Mouse (Mus musculus): ENCODE data around the gene Hus1. TPM values are rescaled to one million over a fixed set of nuclear protein-coding genes. Genes with fewer than 3 reads are reported as not detected.

Hus1 gene
- polyA plus RNA-seq, 1 experiment, result 1.9 TPM

- TF ChIP-seq CTCF (IDR thresholded peaks at IDR 0.05; ENCODE audit: extremely low read depth, insufficient read length, insufficient replicate concordance, low read depth, low read length) (no peak), POLR2A (IDR thresholded peaks at IDR 0.05; ENCODE audit: low read depth, low read length) (no peak)
- no peaks in the 10 kb centered on the region for H3K36me3 ChIP-seq (ENCODE audit: control insufficient read depth, insufficient read depth, low read length)
- H3K4me3 ChIP-seq (ENCODE audit: low read depth, low read length), result no peak overlapping the region
- no peak overlapping the region for H3K27ac ChIP-seq (ENCODE audit: insufficient read depth, low read depth, low read length)
- H3K27me3 ChIP-seq (ENCODE audit: control insufficient read depth, insufficient read depth, low read length), result no peaks in the 10 kb centered on the region
- WGBS, result 79% methylated on average over 10 of the region's 10 CpGs
- H3K4me1 ChIP-seq (ENCODE audit: control insufficient read depth, insufficient read depth, insufficient read length, low read length), result no peaks in the 10 kb centered on the region
Measured at GRCm38 (mm10) chr11:8958572-8958971, 52.4 kb downstream of the Hus1 start.

- 33% methylated on average over 4 of the region's 4 CpGs for WGBS
- TF ChIP-seq CTCF (IDR thresholded peaks at IDR 0.05; ENCODE audit: extremely low read depth, insufficient read length, insufficient replicate concordance, low read depth, low read length) (no peak), POLR2A (IDR thresholded peaks at IDR 0.05; ENCODE audit: low read depth, low read length) (no peak)
- H3K36me3 ChIP-seq (ENCODE audit: control insufficient read depth, insufficient read depth, low read length), result no peaks in the 10 kb centered on the region
- no peaks in the 10 kb centered on the region for H3K27me3 ChIP-seq (ENCODE audit: control insufficient read depth, insufficient read depth, low read length)
- no peaks in the 10 kb centered on the region for H3K4me1 ChIP-seq (ENCODE audit: control insufficient read depth, insufficient read depth, insufficient read length, low read length)
- no peak overlapping the region for H3K27ac ChIP-seq (ENCODE audit: insufficient read depth, low read depth, low read length)
- no peak overlapping the region for H3K4me3 ChIP-seq (ENCODE audit: low read depth, low read length)
Measured at GRCm38 (mm10) chr11:8958108-8958507, 52.9 kb downstream of the Hus1 start.

GRCm38 (mm10) chr11:8957023-8957422 lies 54.0 kb downstream of the Hus1 start:
- H3K36me3 ChIP-seq (ENCODE audit: control insufficient read depth, insufficient read depth, low read length), result no peaks in the 10 kb centered on the region
- no peaks in the 10 kb centered on the region for H3K4me1 ChIP-seq (ENCODE audit: control insufficient read depth, insufficient read depth, insufficient read length, low read length)
- H3K4me3 ChIP-seq (ENCODE audit: low read depth, low read length), result no peak overlapping the region
- no peaks in the 10 kb centered on the region for H3K27me3 ChIP-seq (ENCODE audit: control insufficient read depth, insufficient read depth, low read length)
- no peak overlapping the region for H3K27ac ChIP-seq (ENCODE audit: insufficient read depth, low read depth, low read length)
- TF ChIP-seq CTCF (IDR thresholded peaks at IDR 0.05; ENCODE audit: extremely low read depth, insufficient read length, insufficient replicate concordance, low read depth, low read length), result peak; percentile 67; the same call in 1 of the 2 replicates
- TF ChIP-seq POLR2A (IDR thresholded peaks at IDR 0.05; ENCODE audit: low read depth, low read length), result no peak
- 72% methylated on average over 6 of the region's 6 CpGs for WGBS

- H3K27ac ChIP-seq (ENCODE audit: insufficient read depth, low read depth, low read length), result no peak overlapping the region
- no peaks in the 10 kb centered on the region for H3K4me1 ChIP-seq (ENCODE audit: control insufficient read depth, insufficient read depth, insufficient read length, low read length)
- H3K4me3 ChIP-seq (ENCODE audit: low read depth, low read length), result no peak overlapping the region
- no peak for TF ChIP-seq POLR2A (IDR thresholded peaks at IDR 0.05; ENCODE audit: low read depth, low read length)
- peak; percentile 61; the same call in 1 of the 2 replicates for TF ChIP-seq CTCF (IDR thresholded peaks at IDR 0.05; ENCODE audit: extremely low read depth, insufficient read length, insufficient replicate concordance, low read depth, low read length)
- H3K36me3 ChIP-seq (ENCODE audit: control insufficient read depth, insufficient read depth, low read length), result no peaks in the 10 kb centered on the region
- 13% methylated on average over 1 of the region's 1 CpGs for WGBS
- no peaks in the 10 kb centered on the region for H3K27me3 ChIP-seq (ENCODE audit: control insufficient read depth, insufficient read depth, low read length)
Measured at GRCm38 (mm10) chr11:8955678-8956077, 55.3 kb downstream of the Hus1 start.

GRCm38 (mm10) chr11:8949765-8950430 lies 61.1 kb downstream of the Hus1 start:
- 65% methylated on average over 6 of the region's 6 CpGs for WGBS

GRCm38 (mm10) chr11:8948871-8949270 lies 62.1 kb downstream of the Hus1 start:
- WGBS, result 77% methylated on average over 3 of the region's 3 CpGs
- H3K4me3 ChIP-seq (ENCODE audit: low read depth, low read length), result no peak overlapping the region
- no peaks in the 10 kb centered on the region for H3K27me3 ChIP-seq (ENCODE audit: control insufficient read depth, insufficient read depth, low read length)
- H3K4me1 ChIP-seq (ENCODE audit: control insufficient read depth, insufficient read depth, insufficient read length, low read length), result no peaks in the 10 kb centered on the region
- H3K27ac ChIP-seq (ENCODE audit: insufficient read depth, low read depth, low read length), result no peak overlapping the region
- H3K36me3 ChIP-seq (ENCODE audit: control insufficient read depth, insufficient read depth, low read length), result no peaks in the 10 kb centered on the region
- no peak for TF ChIP-seq POLR2A (IDR thresholded peaks at IDR 0.05; ENCODE audit: low read depth, low read length)
- no peak for TF ChIP-seq CTCF (IDR thresholded peaks at IDR 0.05; ENCODE audit: extremely low read depth, insufficient read length, insufficient replicate concordance, low read depth, low read length)

More at GRCm38 (mm10) chr11:8949765-8950430, 61.1 kb downstream of the Hus1 start:
- Histone ChIP-seq H3K36me3 (ENCODE audit: control insufficient read depth, insufficient read depth, low read length) (no peaks in the 10 kb centered on the region), H3K4me3 (ENCODE audit: low read depth, low read length) (no peak overlapping the region), H3K27me3 (ENCODE audit: control insufficient read depth, insufficient read depth, low read length) (no peaks in the 10 kb centered on the region), H3K27ac (ENCODE audit: insufficient read depth, low read depth, low read length) (no peak overlapping the region), H3K4me1 (ENCODE audit: control insufficient read depth, insufficient read depth, insufficient read length, low read length) (no peaks in the 10 kb centered on the region)
- no peak for TF ChIP-seq CTCF (IDR thresholded peaks at IDR 0.05; ENCODE audit: extremely low read depth, insufficient read length, insufficient replicate concordance, low read depth, low read length)
- no peak for TF ChIP-seq POLR2A (IDR thresholded peaks at IDR 0.05; ENCODE audit: low read depth, low read length)

GRCm38 (mm10) chr11:8944114-8944513 lies 66.9 kb downstream of the Hus1 start:
- Histone ChIP-seq H3K27ac (ENCODE audit: insufficient read depth, low read depth, low read length) (no peak overlapping the region), H3K27me3 (ENCODE audit: control insufficient read depth, insufficient read depth, low read length) (no peaks in the 10 kb centered on the region), H3K36me3 (ENCODE audit: control insufficient read depth, insufficient read depth, low read length) (no peaks in the 10 kb centered on the region), H3K4me1 (ENCODE audit: control insufficient read depth, insufficient read depth, insufficient read length, low read length) (no peaks in the 10 kb centered on the region), H3K4me3 (ENCODE audit: low read depth, low read length) (no peak overlapping the region)
- no peak for TF ChIP-seq CTCF (IDR thresholded peaks at IDR 0.05; ENCODE audit: extremely low read depth, insufficient read length, insufficient replicate concordance, low read depth, low read length)
- TF ChIP-seq POLR2A (IDR thresholded peaks at IDR 0.05; ENCODE audit: low read depth, low read length), result no peak
- WGBS, result 64% methylated on average over 4 of the region's 4 CpGs

Other genes starting within 250 kb of the Hus1 start
- 0.01 TPM in 1 of 2 replicates, not detected in the other for gene Pkd1l1, start 37.9 kb downstream of the Hus1 start, polyA plus RNA-seq (2012; rRNA removed)
- gene Gm11992, start 37.4 kb upstream of the Hus1 start, polyA plus RNA-seq (2012; rRNA removed), result 0.88 and 1.3 TPM in 2 replicates
- 0.10 TPM in 1 of 2 replicates, not detected in the other for gene Sun3, start 37.8 kb upstream of the Hus1 start, polyA plus RNA-seq (2012; rRNA removed)
- 143 and 416 TPM in 2 replicates for gene Upp1, start 106.9 kb upstream of the Hus1 start, polyA plus RNA-seq (2012; rRNA removed)
- gene Abca13, start 180.8 kb upstream of the Hus1 start, polyA plus RNA-seq (2012; rRNA removed), result not detected in 2 replicates